Mouse (Mus musculus) liver, postnatal 0 days (tissue): ENCODE data around the gene Mad1l1.

Experiments used
- CTCF ChIP-seq: sonication (generic); IDR thresholded peaks from 2 replicates; pipeline ENCODE4 v1.5.1; 2016; ENCODE audit warnings: antibody characterized with exemption, low read depth
- EP300 ChIP-seq: IDR thresholded peaks from 2 replicates; pipeline ENCODE4 v1.6.1; 2016; ENCODE audit warnings: antibody characterized with exemption, low read depth, mild to moderate bottlenecking

DNA sequence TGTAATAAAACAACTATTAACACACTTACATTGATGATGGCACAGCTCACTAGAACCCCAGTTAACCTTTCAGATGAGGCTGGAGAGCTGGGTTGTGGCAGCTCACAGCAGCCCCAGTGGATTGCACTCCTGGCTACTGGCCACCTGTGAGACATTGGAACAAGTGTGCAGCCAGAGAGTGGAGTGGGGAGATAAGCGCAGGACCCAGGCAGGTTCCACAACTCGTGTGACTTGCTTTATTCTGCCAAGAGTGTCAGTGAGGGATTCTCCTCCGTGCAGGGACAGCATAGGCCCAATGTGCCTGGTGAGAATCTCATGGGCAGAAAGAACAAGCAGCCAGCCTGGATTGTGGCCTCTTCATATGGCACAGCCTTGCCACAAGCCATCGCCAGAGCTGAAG is 180.0 kb downstream of the Mad1l1 start:
- TF ChIP-seq CTCF (no peak), EP300 (no peak)
